Mouse (Mus musculus) forebrain, embryonic 13.5 days (tissue): ENCODE measurements around the gene Chaf1a. TPM values are rescaled to one million over a fixed set of nuclear protein-coding genes. Genes with fewer than 3 reads are reported as not detected.
A peak's percentile ranks its signal among the peaks of the same experiment; 100 is the strongest.

ENCODE experiments used
- ATAC-seq: fragments of 200-750 bp; cut with Nextera tagmentation; 2 replicates; pipeline ENCODE4 v1.8.0; 2017
- H3K27ac ChIP-seq: fragments of 300-500 bp; sonication (generic); 2 replicates; pipeline ENCODE4 v1.5.1; 2015; ENCODE audit warnings: inconsistent platforms, mild to moderate bottlenecking, moderate library complexity
- H3K27me3 ChIP-seq: fragments of 300-500 bp; sonication (generic); 2 replicates; pipeline ENCODE4 v1.6.1; 2015; ENCODE audit warnings: mild to moderate bottlenecking, inconsistent platforms
- H3K36me3 ChIP-seq: fragments of 300-500 bp; sonication (generic); 2 replicates; pipeline ENCODE4 v1.6.1; 2015; ENCODE audit warnings: mild to moderate bottlenecking, inconsistent platforms; ENCODE audit not compliant: poor library complexity, severe bottlenecking
- H3K4me1 ChIP-seq: fragments of 300-500 bp; sonication (generic); 2 replicates; pipeline ENCODE4 v1.6.1; 2015; ENCODE audit warnings: inconsistent platforms
- H3K4me2 ChIP-seq: fragments of 300-500 bp; sonication (generic); 2 replicates; pipeline ENCODE4 v1.6.1; 2015; ENCODE audit warnings: inconsistent platforms, mild to moderate bottlenecking, moderate library complexity
- H3K4me3 ChIP-seq: fragments of 300-500 bp; sonication (generic); 2 replicates; pipeline ENCODE4 v1.5.1; 2015; ENCODE audit warnings: mild to moderate bottlenecking, inconsistent platforms
- H3K9ac ChIP-seq: fragments of 300-500 bp; sonication (generic); 2 replicates; pipeline ENCODE4 v1.6.1; 2015; ENCODE audit warnings: mild to moderate bottlenecking, inconsistent platforms
- H3K9me3 ChIP-seq: fragments of 300-500 bp; sonication (generic); replicated peaks from 2 replicates; pipeline ENCODE4 v1.6.1; 2016; ENCODE audit warnings: inconsistent platforms
- WGBS: fragments of 180-500 bp; shearing (Covaris S2); methylation state at CpG from one replicate; pipeline ENCODE4 v1.1.7; 2015; 5-methylcytosine and 5-hydroxymethylcytosine counted together
- polyA plus RNA-seq: library from polyadenylated mRNA; unstranded; fragments of >200 nt; fragmentation: Nextera tagmentation; extraction: Ambion mirVana; gene quantifications from 2 replicates; pipeline ENCODE4 v1.2.1, GENCODE M21; 2015

The Chaf1a gene
- polyA plus RNA-seq, 1 experiment from 2014 or later = 22.0 TPM

DNA sequence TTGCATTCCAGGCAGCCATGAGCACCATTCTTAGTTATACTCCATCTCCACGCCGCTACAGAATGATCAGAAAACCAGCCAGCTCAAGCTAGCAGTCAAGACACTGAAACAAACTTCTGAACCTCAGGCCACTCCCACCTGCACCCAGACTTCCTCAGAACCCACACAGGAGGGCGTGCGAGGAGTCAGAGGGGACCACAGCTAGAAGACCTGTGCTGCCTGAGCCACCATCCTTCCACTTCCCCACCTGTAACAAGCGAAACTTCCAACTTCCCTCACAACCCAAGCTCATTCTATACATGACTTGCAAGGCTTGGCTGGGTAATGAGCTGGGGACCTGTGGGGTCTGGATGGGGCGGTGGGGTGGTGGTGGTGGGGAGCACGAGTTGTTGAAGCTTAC, 7.4 kb upstream of the Chaf1a start:
- Histone ChIP-seq H3K36me3 (peaks cover 51% of the 10 kb centered on the region), H3K27ac (no peak overlapping the region), H3K9ac (no peak overlapping the region), H3K4me3 (no peak overlapping the region), H3K4me1 (peaks cover 34% of the 10 kb centered on the region), H3K4me2 (no peak overlapping the region), H3K27me3 (no peaks in the 10 kb centered on the region), H3K9me3 (no peaks in the 10 kb centered on the region)
- no peak for ATAC-seq
- WGBS = 79% methylated on average over 7 of the region's 7 CpGs

DNA sequence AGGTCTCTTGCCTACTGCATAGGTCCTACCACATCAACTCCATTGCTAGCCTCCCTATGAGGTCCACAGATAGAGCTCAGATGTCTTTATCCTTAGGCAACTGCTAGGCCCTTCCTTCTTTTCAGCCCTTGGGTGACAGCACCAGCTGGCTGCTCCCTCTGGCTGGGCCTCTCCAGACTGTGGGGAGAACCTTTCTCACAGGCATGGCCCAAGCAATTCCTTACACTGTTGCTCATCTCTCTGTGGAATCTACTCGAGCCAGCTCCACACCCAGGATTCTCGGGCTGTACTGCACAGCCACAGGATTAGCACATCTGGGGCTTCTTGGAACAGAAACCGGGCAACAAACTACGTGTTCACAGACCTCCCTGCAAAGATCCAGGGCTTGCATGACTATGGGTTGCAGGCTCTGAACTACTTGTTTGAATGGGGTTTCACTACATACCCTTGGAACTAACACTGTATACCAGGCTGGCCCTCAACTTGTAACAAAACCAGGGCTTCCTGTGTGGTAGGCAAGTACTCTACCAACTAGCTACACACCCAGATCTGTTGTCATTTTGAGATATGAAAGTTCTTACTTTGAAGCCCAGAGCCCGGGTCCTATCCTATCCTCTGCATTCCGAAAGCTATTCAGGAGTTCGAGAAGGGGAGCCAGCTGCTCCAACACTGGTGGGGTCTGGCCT, 6.1 kb upstream of the Chaf1a start:
- WGBS = 90% methylated on average over 7 of the region's 7 CpGs

DNA sequence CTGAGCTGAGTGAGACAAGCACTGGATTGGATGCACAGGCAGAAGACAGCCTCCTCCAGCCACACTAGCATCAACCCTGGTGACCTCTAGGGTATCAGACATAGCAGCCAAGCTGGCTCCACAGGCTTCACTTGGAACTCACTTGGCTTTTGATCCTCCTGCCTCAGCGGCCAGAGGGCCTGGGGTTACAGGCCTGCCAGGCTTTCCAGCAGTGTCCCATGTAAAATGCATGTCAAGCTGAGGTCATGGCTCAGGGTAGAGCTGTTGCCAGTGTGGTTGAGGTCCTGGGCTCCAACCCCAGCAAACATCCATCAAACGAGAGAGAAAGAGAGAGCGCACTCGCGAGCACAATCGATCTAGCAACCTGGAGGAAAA, 5.5 kb upstream of the Chaf1a start:
- peak overlapping the region; percentile 67; the same call in 1 of the 2 replicates for H3K4me2 ChIP-seq
- peak overlapping the region; percentile 85; the same call in 1 of the 2 replicates for H3K4me3 ChIP-seq

More for the DNA sequence above, 6.1 kb upstream of the Chaf1a start:
- ATAC-seq = no peak
- Histone ChIP-seq H3K9me3 (no peaks in the 10 kb centered on the region), H3K4me2 (0 out of 2 replicates have a peak overlapping the region, but pooled peaks have one; percentile 67), H3K27me3 (no peaks in the 10 kb centered on the region), H3K27ac (no peak overlapping the region), H3K9ac (no peak overlapping the region), H3K4me1 (peaks cover 34% of the 10 kb centered on the region), H3K36me3 (peaks cover 38% of the 10 kb centered on the region), H3K4me3 (no peak overlapping the region)

DNA sequence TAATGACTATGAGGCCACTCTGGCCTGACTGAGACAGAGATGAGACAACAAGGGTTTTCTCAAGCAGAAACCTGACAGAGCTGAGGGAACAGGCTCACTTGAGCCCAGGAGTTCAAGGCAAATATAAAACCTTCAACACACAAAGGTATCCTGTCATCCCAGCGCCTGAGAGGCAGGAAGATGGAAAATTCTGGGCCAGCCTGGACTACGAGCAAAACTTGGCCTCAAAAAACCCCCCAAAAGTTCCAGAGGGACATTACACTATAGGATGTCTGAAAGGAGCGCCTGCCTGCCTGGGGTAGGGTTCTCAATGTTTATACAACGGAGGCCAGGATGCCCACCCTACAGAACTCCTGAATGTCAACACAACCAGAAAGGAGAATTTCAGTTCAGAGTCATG, 5.0 kb upstream of the Chaf1a start:
- H3K4me1 ChIP-seq = peaks cover 34% of the 10 kb centered on the region
- no peaks in the 10 kb centered on the region for H3K9me3 ChIP-seq
- H3K36me3 ChIP-seq = peaks cover 29% of the 10 kb centered on the region
- WGBS = 89% methylated on average over 4 of the region's 4 CpGs
- peak overlapping the region; percentile 67 for H3K4me2 ChIP-seq
- H3K27ac ChIP-seq = no peak overlapping the region
- no peaks in the 10 kb centered on the region for H3K27me3 ChIP-seq
- peak overlapping the region; percentile 90 for H3K9ac ChIP-seq
- ATAC-seq = no peak
- peak overlapping the region; percentile 85 for H3K4me3 ChIP-seq

More for the DNA sequence above, 5.5 kb upstream of the Chaf1a start:
- no peak for ATAC-seq
- peaks cover 34% of the 10 kb centered on the region for H3K4me1 ChIP-seq
- no peaks in the 10 kb centered on the region for H3K9me3 ChIP-seq
- H3K27ac ChIP-seq = no peak overlapping the region
- 89% methylated on average over 6 of the region's 6 CpGs for WGBS
- H3K36me3 ChIP-seq = peaks cover 33% of the 10 kb centered on the region
- no peaks in the 10 kb centered on the region for H3K27me3 ChIP-seq
- H3K9ac ChIP-seq = peak overlapping the region; percentile 90; the same call in 1 of the 2 replicates

DNA sequence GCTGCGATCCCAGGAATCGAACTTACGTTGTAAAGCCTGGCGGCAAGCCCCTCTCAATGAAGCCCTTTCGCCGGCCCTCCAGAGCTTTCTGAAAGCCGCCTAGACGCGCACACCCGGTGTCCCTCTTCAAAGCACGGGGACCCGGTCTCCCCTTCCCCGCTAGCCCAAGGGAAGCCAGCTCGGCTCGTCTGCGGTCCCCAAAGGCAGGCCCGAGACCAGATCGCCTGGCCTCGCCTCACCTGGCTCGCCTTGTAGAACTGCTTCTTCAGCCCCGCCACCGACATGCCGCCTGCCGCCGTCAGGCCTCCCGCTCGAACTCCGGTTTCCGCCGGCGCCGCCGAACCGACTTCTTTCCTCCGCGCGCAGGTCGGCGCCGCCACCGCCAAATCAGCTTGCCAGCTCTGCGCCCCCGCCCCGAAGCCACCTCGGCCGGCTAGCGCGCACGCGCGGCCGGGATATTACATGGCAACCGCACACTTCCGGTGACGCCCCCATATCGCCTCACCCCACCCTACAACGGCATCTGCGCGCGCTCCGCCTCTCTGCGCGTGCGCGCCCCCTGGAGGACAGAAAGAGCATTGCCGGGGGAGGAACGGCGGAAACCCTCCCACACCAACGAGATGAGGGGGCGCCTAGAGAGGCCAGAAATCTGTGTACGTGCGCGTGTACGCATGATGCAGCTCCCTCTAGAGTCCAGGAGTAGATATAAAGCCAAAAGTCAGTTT, 3.9 kb upstream of the Chaf1a start, which contains the start of gene Sh3gl1:
TSS of gene Sh3gl1 (minus strand) at position 460 of the 725 bp plus-strand sequence.
- no peaks in the 10 kb centered on the region for H3K27me3 ChIP-seq
- H3K4me1 ChIP-seq = peaks cover 39% of the 10 kb centered on the region
- no peaks in the 10 kb centered on the region for H3K9me3 ChIP-seq
- WGBS = under 1% methylated on average over 74 of the region's 74 CpGs
- peak within 1 kb of the TSS; percentile 90 for H3K9ac ChIP-seq
- peak; percentile 91 for ATAC-seq
- H3K4me2 ChIP-seq = peak within 1 kb of the TSS; percentile 67
- peak within 1 kb of the TSS; percentile 86 for H3K27ac ChIP-seq
- peaks cover 21% of the 10 kb centered on the region for H3K36me3 ChIP-seq
- peak within 1 kb of the TSS; percentile 85 for H3K4me3 ChIP-seq

DNA sequence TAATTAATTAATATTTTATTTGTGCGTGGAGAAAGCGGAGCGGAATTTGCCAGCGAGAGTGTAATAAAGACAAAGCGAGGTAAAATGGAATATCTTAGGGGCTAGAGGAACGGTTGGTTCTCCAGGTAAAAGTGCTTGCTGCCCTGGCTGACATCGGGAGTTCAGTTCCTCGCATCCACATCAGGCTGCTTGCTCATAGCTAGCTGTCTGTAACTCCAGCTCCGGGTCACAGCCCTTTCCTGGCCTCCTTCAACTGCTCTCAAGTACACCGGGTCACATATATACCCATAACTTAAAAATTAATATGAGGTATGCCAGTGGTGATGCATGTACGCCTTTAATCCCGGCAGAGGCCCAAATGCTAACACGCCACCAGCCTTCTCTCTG, 3.3 kb upstream of the Chaf1a start:
- no peaks in the 10 kb centered on the region for H3K9me3 ChIP-seq

DNA sequence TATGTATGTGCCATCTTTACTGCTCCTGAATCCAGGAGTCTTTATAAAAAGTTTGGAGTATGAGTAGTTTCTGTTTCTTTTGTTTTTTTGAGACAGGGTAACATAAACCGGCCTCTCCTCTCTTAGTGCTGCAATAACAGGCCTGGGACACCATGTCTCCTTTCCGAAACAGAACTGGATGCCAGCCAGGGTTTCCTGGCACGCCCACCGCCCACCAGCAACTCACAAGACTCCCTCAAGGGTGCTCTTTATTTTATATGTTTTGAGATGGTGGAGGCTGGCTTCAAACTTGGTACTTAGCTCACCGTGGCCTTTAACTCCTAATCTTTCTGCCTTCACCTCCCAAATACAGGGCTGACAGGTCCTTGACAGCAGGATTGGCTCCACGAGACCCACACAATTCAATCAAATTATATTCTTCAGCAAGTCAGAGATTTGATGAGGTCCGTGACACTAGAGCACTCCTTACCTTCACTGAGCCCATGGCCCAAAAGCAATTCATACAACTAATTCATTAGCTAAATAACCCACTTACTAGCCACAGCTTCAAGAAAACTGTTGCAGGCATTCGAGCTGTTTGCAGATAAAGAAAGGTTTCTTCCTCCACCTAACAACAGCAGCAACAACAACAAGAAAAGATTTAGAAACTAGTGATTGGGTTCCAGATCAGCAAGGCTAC, 1.5 kb upstream of the Chaf1a start:
- no peak overlapping the region for H3K4me3 ChIP-seq
- H3K27ac ChIP-seq = no peak overlapping the region
- no peak for ATAC-seq
- H3K36me3 ChIP-seq = peaks cover 14% of the 10 kb centered on the region
- no peaks in the 10 kb centered on the region for H3K27me3 ChIP-seq
- no peak overlapping the region for H3K4me2 ChIP-seq
- peaks cover 49% of the 10 kb centered on the region for H3K4me1 ChIP-seq
- whole genome bisulfite sequencing = 87% methylated on average over 8 of the region's 8 CpGs
- H3K9ac ChIP-seq = no peak overlapping the region
- H3K9me3 ChIP-seq = no peaks in the 10 kb centered on the region

More for the DNA sequence above, 3.3 kb upstream of the Chaf1a start:
- peaks cover 44% of the 10 kb centered on the region for H3K4me1 ChIP-seq
- H3K9ac ChIP-seq = no peak overlapping the region; the same call in 1 of the 2 replicates
- ATAC-seq = peak; percentile 42
- peaks cover 21% of the 10 kb centered on the region for H3K36me3 ChIP-seq
- WGBS = 36% methylated on average over 13 of the region's 13 CpGs
- no peak overlapping the region for H3K27ac ChIP-seq
- H3K4me2 ChIP-seq = peak overlapping the region; percentile 67
- peak overlapping the region; percentile 85 for H3K4me3 ChIP-seq
- H3K27me3 ChIP-seq = no peaks in the 10 kb centered on the region

DNA sequence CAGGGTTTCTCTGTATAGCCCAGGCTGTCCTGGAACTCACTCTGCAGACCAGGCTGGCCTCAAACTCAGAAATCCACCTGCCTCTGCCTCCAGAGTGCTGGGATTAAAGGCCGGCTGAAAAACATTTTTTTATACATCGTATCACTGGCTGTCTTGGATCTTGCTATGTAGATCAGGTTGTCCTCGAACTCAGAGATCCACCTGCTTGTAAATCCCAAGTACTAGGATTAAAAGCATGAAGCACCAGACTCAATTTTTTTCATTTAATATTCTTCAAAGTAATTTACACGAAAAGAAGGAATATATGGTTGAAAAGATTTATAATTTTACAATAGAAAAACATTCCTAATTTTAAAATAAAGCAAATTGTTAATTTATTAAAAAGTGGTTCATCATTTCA, 894 bp upstream of the Chaf1a start:
- Histone ChIP-seq H3K27me3 (no peaks in the 10 kb centered on the region), H3K4me1 (peaks cover 43% of the 10 kb centered on the region), H3K4me3 (peak overlapping the region; percentile 79), H3K36me3 (peaks cover 13% of the 10 kb centered on the region), H3K9ac (no peak overlapping the region), H3K9me3 (no peaks in the 10 kb centered on the region), H3K4me2 (peak overlapping the region; percentile 88), H3K27ac (no peak overlapping the region)
- WGBS = 85% methylated on average over 4 of the region's 4 CpGs
- ATAC-seq = no peak

DNA sequence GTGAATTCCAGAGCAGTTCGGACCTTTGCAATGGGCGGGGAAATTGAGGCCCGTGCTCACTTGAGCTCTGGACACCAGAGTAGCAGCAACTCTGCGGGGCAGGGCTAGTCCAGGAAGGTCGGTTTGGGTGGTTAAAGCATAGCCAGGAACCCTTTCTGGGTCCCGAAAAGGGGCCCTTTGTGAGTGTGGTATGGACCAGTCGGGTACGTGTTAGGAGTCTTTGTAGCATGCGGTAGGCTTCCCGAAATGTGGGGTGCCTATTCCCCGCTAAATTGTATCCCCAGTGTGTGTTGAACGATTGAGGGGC, 571 bp downstream of the Chaf1a start:
- WGBS = under 1% methylated on average over 12 of the region's 12 CpGs
- no peak for ATAC-seq
- H3K4me3 ChIP-seq = peak overlapping the region; percentile 79
- peak overlapping the region; percentile 88 for H3K4me2 ChIP-seq
- no peak overlapping the region for H3K27ac ChIP-seq
- peaks cover 30% of the 10 kb centered on the region for H3K4me1 ChIP-seq
- peaks cover 21% of the 10 kb centered on the region for H3K36me3 ChIP-seq
- no peaks in the 10 kb centered on the region for H3K27me3 ChIP-seq
- H3K9ac ChIP-seq = peak overlapping the region; percentile 84
- no peaks in the 10 kb centered on the region for H3K9me3 ChIP-seq

DNA sequence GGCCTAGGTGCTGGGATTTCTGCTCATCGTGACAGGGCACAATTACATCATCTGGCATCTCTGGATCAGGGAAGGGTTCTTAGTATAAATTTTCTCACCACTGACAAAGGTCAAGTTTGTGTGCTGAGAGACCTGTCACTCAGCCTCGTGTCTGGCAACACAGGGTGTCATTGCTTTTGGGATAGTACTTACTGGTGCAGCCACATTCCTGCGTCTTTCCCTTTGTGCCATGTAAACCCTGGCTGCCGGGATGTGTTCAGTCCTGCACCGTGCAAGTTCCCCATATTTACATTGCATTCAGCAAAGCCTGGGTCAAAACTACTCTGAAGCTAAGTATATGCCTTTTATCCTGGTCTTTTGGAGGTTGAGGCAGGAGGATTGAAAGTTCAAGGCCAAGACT, 11.1 kb downstream of the Chaf1a start:
- Histone ChIP-seq H3K27me3 (no peaks in the 10 kb centered on the region), H3K36me3 (peaks cover 76% of the 10 kb centered on the region), H3K4me2 (no peak overlapping the region), H3K4me1 (no peaks in the 10 kb centered on the region), H3K4me3 (no peak overlapping the region), H3K9me3 (no peaks in the 10 kb centered on the region), H3K9ac (no peak overlapping the region), H3K27ac (no peak overlapping the region)
- no peak for ATAC-seq
- 94% methylated on average over 5 of the region's 5 CpGs for WGBS

DNA sequence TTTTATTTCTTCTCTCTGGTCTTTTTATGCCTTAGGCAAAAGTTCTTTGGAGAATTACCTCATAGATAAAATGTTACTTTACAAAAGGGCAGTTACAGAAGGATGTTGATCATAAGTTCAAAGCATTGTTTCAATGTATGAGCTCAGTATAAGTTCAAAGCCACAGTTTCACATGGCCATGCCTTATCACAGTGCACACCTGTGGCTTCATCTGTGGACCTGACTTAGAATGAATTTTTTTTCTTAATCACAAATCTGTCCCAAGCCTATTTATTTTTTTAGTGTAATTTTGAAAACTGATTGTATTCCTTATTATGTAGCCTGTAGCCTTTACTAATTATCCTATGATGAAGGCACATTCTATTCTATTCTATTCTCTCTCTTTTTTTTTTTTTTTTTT, 14.7 kb downstream of the Chaf1a start:
- ATAC-seq = no peak
- Histone ChIP-seq H3K4me2 (no peak overlapping the region), H3K27ac (no peak overlapping the region), H3K27me3 (no peaks in the 10 kb centered on the region), H3K9ac (no peak overlapping the region), H3K36me3 (peaks cover 78% of the 10 kb centered on the region), H3K4me3 (no peak overlapping the region), H3K4me1 (no peaks in the 10 kb centered on the region), H3K9me3 (no peaks in the 10 kb centered on the region)
